Mouse (Mus musculus) layer of hippocampus, adult 2 months (tissue): ENCODE measurements around the gene Flrt1. TPM values are rescaled to one million over a fixed set of nuclear protein-coding genes. Genes with fewer than 3 reads are reported as not detected.
A peak's percentile ranks its signal among the peaks of the same experiment; 100 is the strongest.
"Not testable (repeated sequence)": the region's sequence is repeated elsewhere in the genome, so short reads cannot be mapped to it uniquely, and the experiment has no call there.

Source experiments
- DNase-seq, 2 experiments: peaks; one replicate each; pipeline ENCODE4 v3.0.0; 2022; ENCODE audit warnings: low spot score in 2 of 2
- H3K27ac ChIP-seq: fragments of 200-600 bp; 2 replicates; pipeline ENCODE4 v1.8.1; 2022
- H3K4me3 ChIP-seq: fragments of 200-600 bp; 2 replicates; pipeline ENCODE4 v1.8.1; 2022; ENCODE audit warnings: mild to moderate bottlenecking
- CTCF ChIP-seq: fragments of 200-600 bp; conservative IDR thresholded peaks from 2 replicates; pipeline ENCODE4 v1.8.1; 2022; ENCODE audit warnings: antibody characterized with exemption, mild to moderate bottlenecking, moderate library complexity
- total RNA-seq, 2 experiments: library from RNA; stranded (reverse); gene quantifications; 2 replicates each; pipeline ENCODE4 v1.2.3; 2021

The Flrt1 gene
- total RNA-seq, 2 experiments from 2014 or later, result 17.9 to 19.5 TPM

- DNase-seq, result no peak
- TF ChIP-seq CTCF, result no peak
- H3K4me3 ChIP-seq, result no peak overlapping the region
- no peak overlapping the region for H3K27ac ChIP-seq
Measured at GRCm38 (mm10) chr19:7084734-7085133, 20.8 kb downstream of the Flrt1 start.

DNA sequence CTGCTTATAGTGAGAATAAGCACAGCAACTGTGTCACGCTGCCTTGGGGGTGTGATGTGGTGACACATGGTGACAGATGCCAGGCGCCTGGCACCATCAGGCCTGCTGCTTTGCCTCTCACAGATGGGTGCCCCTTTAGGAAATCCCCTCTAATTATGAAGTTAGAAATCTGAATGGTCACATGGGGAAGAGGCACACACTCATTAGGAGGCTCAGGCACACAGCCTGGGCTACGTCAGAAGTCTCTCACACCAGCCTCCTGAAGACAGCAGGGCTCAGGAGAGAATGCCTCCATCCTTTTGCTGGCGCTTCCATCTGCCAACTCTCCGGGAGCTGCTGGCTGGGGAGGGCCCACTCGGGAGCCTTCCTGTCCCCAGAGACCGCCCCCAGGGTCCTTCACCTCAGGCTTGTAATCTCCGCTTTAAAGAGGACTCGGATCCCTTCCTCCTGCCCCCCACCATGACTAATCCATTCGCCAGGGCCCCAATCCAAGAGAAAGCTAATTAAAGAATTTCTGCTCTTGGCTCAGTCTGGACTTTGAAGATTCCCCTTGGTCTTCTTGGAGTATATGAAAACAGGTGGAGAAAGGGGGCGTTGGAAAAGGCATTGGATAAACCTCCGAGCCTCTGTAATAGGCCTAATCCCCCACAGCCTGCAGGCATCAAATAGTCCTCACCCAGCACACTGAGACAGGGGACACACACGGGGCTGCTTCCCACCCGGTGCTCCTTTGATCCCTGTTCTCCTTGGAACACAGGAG is 22.3 kb downstream of the Flrt1 start:
- DNase-seq, result peak; percentile 53 to 57
- H3K27ac ChIP-seq, result 0 out of 2 replicates have a peak overlapping the region, but pooled peaks have one; percentile 37
- no peak for TF ChIP-seq CTCF
- no peak overlapping the region for H3K4me3 ChIP-seq

DNA sequence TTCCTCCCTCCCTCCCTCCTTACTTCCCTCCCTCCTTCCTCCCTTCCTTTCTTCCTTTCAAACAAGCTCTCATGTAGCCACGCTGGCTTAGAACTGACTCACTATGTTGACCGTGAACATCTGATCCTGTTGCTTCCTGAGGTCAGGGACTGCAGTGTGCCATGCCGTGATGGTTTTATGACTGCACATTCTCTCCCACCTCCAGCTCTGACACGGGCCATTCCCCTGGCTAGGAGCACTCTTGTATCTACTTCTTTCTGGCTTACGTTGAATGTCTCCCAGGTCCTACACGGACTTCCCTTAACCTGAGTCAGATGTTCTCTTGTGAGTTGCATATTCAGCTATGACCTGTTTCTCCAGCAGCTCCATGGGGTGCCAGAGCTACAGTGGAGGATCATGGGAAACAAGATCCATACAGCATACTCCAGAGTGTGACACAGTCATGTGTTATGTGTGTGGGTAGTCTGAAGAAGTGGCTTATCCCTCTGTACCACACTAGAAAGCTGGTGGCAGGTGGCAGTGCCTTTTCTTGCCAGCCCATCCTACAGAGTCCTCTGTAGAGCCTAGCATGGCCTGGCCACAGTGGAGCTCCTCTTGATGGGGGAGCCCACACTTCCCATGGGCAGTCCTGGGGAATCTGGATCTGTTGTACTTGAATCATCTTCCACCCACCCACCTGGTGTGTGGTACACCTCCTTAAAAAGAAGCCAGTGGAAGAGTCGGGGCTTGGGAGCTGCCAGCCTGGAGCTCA is 23.8 kb downstream of the Flrt1 start:
- TF ChIP-seq CTCF, result no peak
- Histone ChIP-seq H3K4me3 (no peak overlapping the region), H3K27ac (no peak overlapping the region)
- no peak for DNase-seq

- no peak overlapping the region for H3K27ac ChIP-seq
- no peak overlapping the region for H3K4me3 ChIP-seq
- DNase-seq, result no peak
- no peak for TF ChIP-seq CTCF
Measured at GRCm38 (mm10) chr19:7078271-7078670, 27.3 kb downstream of the Flrt1 start.

GRCm38 (mm10) chr19:7077666-7078065 is 27.9 kb downstream of the Flrt1 start:
- Histone ChIP-seq H3K27ac (no peak overlapping the region), H3K4me3 (no peak overlapping the region)
- TF ChIP-seq CTCF, result no peak
- DNase-seq, result no peak

DNA sequence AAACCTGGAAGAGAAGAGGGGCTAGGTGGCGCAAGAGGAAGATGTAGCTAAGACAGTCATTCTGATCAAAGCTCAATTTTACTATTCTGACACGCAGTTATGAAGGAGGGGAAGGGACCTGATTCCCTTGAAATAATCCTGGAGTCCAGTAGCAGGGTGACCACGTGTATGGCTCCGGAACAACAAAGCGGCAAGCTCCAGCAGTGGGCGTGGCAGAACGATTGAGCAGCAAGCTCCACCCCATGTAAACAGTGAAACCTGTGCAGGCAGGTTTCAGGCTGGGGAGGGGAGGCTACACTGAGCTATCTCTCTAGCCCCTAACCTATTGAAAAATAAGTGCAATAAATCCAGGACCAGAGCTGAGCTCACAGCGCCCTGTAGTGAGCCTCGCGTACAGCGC is 30.2 kb downstream of the Flrt1 start:
- DNase-seq, result not testable (repeated sequence)

DNA sequence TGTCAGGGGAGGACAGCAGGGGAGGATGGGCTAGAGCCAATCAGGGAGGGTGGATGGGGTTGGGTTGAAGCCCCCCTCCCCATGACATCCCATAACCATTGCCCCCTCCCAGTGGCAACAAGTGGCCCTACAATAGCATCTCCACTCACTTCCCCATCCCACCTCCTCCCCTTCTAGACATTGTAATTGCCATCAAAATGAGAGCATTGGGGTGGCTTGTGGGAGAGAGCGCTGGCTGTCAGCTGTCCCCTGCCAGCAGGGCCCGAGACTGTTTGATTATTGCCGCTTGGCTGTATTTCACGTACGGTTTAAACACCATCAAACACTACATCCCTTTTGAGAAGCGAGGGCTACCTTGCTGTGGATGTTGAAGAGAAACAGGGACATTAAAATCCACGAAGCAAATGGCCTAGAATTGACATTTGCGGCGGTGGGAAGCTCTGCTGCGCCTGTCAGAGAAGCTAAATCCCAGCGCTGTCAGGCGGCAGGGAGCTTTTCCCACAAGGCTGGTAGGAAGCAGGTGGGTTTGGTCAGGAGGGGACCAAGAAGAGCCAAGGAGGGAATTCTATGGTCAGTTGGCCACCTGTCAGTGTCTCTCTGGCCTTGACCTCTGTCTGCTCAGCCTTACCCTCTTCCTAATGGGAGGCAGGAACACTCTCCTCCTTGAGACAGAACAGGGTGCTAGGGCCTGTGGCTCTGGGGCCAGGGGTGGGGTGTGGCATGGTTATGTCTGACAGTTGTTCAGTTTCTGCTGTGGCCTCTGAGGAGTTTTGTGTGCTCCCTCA is 31.3 kb downstream of the Flrt1 start:
- DNase-seq, result no peak
- TF ChIP-seq CTCF, result no peak
- H3K27ac ChIP-seq, result 0 out of 2 replicates have a peak overlapping the region, but pooled peaks have one; percentile 48
- no peak overlapping the region for H3K4me3 ChIP-seq

More for the DNA sequence above, 30.2 kb downstream of the Flrt1 start:
- H3K4me3 ChIP-seq, H3K27ac ChIP-seq: not testable (repeated sequence)

DNA sequence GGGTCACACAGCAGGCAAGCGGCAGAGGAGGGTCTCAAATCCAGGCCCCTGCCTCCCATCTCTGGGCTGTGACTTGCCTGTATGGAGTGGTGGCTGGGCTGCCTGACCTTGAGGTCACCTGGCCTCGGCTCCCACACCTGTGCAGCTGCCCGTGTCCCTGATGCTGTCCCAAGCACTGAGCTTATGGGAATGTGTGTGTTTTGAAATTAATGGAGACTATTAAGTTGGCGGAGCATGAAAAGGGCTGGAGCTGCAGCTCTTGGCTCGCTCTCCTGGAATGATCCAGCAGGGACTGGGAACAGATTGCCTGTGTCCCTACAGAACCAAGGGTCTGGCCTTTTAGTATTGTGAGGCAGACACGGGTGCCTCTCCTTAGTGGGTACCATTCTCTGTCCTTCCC is 33.3 kb downstream of the Flrt1 start:
- no peak for TF ChIP-seq CTCF
- no peak overlapping the region for H3K27ac ChIP-seq
- DNase-seq, result no peak
- H3K4me3 ChIP-seq, result no peak overlapping the region

DNA sequence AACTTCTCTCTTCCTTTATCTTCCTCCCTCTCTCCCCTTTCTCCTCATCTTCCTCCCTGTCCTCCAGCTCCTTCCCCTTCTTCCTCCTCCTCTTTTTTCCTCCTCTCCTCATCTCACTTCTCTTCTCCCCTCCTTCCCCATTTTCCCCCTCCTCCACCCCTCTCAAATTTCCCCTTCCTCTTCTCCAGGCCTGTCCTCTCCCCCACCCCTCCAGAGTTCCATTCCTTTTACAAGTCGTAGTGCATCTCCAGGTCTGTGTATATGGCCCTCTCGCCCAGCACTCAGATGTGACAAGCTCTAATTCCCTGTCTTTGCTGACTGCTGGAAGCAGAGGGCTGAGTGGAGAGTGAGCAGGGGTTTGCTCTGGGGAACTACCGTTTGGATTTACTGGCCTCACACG is 34.8 kb downstream of the Flrt1 start:
- no peak overlapping the region for H3K27ac ChIP-seq
- no peak overlapping the region for H3K4me3 ChIP-seq
- TF ChIP-seq CTCF, result no peak
- DNase-seq, result no peak

- Histone ChIP-seq H3K4me3 (no peak overlapping the region), H3K27ac (no peak overlapping the region)
- no peak for DNase-seq
- no peak for TF ChIP-seq CTCF
Measured at GRCm38 (mm10) chr19:7069781-7070763, 35.5 kb downstream of the Flrt1 start.

DNA sequence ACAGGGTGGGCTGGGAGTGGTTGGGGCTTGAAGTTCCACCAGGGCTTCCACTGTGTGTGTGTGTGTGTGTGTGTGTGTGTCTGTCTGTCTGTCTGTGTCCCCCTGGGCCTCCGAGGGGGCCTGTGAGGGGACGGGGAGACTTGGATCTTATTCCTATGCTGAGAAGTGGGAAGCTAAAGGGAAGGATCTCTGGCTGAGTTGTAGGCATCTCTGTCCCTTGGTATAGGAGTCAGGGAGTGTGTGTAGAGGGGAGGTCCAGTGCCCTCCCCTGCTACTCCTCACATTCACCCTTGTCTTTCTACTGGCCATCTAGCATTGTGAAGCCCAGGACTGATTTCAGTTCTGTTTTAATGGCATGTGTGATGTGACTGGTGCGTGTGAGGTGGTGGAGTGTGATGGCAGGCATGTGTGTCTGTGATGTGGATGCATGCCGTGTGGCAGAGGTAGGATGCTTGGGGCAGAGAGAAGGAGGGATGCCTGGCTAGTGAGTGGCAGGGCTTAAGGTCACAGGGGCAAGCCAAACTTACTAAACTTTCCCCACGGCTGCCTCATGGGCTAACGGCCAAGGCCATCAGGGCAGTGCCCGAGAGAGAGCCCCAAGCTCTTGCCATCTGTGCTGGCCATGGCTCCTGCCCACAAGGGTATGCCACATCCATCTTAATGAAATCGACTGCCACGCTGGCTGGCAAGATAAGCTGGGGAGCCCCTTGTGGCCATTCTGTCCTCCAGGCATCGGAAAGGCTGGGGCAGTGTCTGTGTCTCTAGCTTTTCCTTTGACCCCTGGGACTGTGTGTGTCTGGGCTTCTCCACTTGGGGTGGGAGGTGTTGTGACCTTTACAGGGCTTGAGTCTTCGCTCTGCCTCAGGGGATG is 36.6 kb downstream of the Flrt1 start:
- H3K27ac ChIP-seq, result no peak overlapping the region
- no peak overlapping the region for H3K4me3 ChIP-seq
- DNase-seq, result no peak
- TF ChIP-seq CTCF, result peak; percentile 51
